Mouse (Mus musculus): ENCODE data around the gene Ano1.

The Ano1 gene

DNA sequence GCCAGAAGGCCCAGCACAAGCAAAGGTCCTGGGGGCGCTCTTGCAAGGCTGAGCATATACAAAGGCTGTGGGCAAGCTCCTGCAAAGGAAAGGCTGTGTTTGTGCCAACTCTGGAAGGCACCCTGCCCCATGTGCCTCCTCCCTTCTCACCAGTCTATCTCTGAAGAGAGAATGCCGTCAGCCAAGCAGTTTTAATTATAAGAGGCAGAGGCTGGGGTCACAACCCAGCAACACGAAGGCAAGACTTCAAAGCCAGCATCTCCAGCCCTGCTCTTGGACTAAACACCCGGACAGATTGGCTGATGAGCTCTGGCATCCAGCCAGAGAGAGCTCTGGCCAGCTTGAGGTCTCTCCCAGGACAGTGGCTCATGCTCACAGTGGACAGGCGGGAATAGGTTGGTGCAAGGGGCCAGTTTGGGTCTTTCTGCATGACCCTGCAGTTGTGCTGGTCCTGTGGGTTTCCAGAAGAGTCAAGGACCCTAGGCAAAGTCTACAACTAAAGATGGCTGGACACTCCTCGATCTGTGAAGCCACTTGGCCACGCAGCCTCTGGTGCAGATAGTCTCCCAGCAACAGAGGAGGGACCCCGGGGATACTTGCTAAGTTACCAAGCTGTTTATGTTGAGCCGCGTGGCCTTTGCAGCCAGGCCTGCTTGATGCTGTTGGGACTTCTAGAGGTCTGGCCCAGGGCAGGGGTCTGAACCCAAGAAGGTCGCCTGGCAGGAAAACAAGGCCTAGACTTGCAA lies 12.9 kb upstream of the Ano1 start:
- DNase-seq (ENCODE audit: low spot score in 2 of 2): peak; percentile 28 to 50

DNA sequence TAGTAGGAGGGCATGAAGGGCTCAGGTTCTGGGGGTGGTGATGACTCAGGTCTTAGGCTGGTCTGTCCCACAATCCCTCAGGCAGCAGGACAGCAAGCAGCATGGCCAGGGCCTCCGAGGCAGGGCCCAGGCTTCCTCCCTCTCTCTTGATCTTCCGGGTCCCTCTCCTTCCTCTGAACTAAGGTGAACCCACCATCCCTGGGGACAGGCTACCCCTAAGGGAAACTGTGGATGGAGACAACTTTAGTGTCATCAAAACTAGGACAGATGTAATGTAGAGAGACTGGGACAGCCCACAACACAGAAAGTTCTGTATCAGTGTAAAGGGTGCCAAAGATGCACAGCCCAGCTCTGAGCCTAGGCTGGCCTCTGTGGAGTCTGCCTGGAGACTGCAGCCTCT lies 12.2 kb upstream of the Ano1 start:
- peak; percentile 22 to 37 for DNase-seq (ENCODE audit: low spot score in 2 of 2)

DNA sequence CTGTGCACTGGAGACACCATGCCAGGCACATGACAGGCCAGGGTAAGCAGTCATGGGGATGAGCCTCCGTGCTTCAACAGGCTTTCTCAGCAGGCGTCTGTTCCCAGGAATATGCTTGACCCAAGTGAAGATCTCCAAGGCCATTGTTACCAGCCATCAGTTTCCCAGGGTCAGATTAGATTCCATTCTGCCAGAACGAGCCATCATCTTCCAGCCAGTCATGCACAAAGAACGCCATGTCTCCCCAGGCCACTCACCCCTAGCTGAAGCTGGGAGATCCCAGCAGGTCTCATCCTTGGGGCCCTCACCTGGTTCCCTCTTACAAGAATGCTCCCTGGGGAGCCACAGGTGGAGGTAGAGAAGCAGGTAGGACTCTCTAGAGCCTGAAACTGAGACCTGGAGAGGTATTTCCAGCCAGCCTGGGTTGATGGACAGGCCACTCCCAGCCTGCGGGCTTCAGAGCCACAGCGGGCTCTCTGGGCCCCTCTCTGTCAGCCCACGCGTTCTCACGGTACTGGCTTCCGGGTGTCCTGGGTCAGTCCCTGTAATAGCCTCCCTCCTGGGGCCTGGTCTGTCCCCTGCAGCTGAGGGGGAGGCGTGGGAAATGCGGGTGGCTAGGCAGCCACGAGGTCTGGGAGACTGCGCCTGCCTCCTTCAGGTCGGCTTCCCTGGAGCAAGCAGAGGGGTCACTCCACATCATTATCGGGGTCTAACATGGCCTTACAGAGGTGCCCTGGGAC lies 10.9 kb upstream of the Ano1 start:
- peak; percentile 34 to 68 for DNase-seq (ENCODE audit: low spot score in 2 of 2)

DNA sequence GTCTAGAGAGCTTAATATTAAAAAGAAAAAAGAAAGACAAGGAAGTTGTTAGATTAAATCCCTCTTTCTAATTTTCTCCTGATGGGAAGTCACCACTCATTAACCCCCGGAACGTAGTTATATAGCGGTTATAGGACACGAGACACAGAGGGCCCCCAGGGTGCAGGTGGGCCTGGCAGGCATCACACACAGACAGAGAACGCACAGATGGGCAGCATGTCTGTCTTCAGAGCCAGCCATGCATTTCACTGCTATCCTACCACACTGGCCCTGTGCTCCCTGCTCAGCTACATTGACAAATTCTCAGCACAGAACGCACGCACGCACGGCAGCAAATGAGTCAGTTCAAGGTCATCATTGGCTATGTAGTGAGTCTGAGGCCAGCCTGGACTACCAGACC lies 8.5 kb upstream of the Ano1 start:
- DNase-seq (ENCODE audit: low spot score in 2 of 2): no peak

DNA sequence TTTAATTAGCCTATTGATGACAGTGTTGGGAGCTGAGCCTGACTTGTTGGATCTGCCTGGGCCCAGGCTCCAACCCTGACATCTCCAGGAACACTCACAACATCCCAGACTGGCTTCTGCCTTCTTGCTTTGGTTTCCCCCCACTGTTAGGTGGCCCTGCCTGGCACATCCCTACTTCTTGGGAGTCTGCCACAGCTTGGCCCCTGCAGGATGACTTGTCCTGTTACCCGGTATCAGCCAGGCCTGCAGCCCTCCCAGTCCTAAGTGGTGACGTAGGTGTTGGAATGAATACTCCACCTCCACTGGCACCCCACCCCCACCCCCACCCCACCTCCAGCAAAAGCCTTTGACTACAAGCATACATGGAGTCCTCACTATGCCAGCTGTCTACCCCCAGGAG lies 7.7 kb upstream of the Ano1 start:
- no peak for DNase-seq (ENCODE audit: low spot score in 2 of 2)

DNA sequence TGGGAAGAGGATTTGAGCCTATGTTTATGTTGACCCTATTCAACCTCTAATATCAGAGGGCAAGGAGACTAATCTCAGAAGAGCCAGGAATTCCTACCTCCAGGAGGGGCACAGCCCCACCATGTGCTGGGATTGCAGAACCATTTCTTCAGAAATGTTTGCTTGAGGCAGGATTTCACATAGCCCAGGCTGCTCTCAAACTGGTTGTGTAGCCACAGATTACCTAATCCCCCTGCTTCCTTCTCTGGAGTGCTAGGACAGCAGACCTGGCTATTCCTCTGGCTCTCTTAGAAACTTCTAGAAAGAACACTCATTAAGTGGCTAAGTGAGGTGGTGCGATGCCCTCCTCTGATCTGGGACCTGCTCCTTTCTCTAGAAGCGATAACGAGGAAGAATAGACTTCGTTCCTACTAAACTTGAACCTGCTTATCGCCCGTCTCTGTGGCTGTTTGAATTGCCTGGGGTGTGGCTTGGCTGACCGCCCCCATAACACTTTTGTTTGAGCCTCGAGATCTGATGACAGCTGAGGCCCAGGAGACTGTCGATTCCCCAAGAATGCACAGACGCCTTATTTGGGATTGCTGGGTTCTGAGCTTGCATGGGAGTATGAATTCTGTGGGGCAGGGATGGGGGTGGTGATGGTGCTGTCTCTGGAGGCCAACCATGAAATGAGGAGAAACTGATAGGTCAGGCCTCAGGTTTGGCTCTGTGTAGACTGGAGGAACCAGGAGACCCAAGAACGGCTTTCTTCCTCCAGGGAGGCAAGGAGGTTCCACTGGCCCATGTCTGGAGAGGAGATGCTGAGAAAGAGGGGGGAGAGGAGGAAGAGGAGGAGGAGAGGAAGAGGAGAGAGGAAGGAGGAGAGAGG lies 4.0 kb upstream of the Ano1 start:
- no peak for DNase-seq (ENCODE audit: low spot score in 2 of 2)

DNA sequence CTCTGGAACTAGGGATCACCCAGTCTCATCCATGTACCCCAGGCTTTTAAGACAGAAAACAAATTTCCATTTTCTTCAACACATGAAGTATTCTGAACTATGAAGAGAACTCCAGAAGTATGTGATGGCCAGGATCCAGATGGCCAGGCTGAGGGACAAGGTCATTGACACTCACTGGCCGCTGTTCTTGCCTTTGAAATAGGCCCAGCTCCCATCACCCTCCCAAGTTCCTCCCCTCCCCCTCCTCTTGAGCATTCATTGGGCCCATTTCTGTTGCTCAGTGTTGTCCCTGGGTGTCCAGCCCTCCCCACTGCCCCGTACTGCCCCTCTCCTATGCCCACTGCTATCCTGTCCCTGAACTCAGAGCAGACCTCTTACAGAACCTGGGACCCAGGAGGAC lies 2.9 kb upstream of the Ano1 start:
- peak in 1 of 2 experiments; percentile 21 for DNase-seq (ENCODE audit: low spot score in 2 of 2)

DNA sequence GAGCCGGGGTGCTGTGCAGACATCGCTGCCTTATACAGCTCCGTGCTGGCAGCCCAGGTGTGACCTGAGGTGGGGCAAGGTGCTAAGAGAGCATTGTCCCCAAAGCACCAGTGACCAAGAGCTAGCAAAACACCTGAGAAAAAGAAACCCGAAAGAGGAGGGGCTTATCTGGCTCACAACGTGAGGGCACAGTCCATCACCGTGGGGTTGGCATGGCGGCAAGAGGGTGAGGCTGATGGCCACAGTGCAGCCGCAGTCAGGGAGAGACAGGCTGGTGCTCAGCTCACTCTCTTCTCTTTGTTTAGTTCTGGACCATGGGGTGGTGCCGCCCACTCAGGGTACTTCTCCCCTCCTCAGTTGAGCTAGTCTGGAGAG lies 1.9 kb upstream of the Ano1 start:
- no peak for DNase-seq (ENCODE audit: low spot score in 2 of 2)

DNA sequence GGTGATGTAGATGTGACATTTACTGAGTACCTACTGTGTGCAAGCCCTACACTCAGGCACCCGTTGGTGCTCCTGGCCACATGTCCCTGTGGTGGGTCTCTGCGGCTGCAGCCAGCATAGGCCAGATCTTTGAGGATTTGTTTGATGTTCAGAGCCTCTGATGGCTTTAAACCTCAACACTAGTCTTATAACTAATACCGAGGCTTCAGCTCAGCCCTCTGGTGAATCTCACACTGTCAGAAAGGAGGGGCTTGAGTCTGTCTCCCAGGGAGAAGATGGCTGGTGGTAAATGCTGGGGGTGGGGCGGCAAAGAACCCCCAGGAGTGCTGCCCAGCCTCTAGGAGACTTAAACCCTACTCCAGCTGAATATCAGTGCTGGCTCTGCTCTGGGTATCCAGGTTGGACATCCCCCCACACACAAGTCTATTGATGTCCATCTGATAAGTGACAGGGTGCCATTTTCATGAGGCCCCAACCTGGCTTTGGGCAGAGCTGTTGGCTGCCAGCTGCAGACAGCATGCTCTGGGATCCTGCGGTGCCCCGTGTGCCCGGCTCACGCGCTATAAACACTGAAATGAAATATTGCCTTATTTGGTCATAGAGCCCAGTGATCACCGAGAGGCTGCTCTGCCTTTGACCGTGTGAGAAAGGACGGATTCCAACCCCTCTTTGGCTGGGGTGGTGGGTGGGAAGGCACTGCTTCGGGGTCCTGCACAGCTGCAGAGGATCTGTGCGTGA lies 1.3 kb upstream of the Ano1 start:
- DNase-seq (ENCODE audit: low spot score in 2 of 2): no peak

DNA sequence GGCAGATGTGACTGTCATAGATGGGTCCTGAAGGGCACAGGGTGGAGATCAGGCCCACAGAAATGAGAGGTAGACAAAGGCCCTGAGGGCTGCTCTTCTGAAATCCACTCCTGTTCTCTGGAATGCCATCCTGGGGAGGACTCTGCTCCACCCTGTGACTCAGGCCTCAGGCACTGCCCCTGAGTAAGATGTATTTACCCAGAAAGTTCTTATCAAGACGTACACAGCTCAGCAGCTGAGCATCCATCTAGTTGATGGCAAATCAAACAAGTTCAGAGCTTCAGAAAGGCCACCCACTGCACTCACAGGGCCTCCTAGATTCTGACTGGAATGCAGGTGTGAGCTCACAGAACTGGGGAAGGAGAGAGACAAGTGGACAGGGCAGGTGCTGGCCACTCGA lies 4.0 kb downstream of the Ano1 start:
- DNase-seq (ENCODE audit: low spot score in 2 of 2): no peak

DNA sequence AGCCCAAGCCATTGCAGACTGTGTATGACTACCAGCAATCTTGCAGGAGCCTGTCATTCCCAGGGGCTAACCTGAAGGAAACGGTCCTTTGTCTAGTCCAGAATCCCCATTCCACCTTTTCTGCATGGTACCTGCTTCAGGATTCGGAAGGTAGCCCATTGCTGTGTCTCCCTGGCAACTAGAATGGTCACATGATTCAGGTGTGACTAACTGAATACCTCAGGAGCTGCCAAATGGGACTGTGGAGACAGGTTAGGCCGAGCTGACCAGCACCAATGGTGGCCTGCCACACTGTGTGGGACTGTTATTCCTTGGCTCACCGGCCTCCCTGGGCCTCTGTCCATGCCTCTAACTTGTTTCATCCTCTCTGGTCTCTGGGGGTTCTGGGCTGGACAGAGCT lies 5.3 kb downstream of the Ano1 start:
- no peak for DNase-seq (ENCODE audit: low spot score in 2 of 2)

DNA sequence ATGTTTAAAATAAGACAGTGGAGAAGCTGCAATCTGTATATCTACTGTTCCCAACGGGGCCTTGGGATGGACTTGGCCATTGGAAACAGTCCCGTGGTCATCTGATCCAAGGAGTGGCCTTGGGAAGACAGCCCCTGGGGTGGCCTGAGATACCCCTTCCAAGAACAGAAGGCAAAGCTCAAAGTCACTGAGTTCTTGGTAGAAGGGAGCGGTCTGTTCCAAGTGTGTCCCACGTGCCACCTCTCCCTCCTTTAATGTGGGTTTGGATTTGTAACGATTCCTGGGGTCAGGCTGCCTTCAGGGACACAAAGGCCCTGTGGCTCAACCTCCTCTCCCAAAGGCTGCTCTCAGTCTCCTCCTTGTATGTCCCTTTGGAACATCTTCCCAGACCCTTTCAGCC lies 7.9 kb downstream of the Ano1 start:
- DNase-seq (ENCODE audit: low spot score in 2 of 2): peak in 1 of 2 experiments; percentile 25

DNA sequence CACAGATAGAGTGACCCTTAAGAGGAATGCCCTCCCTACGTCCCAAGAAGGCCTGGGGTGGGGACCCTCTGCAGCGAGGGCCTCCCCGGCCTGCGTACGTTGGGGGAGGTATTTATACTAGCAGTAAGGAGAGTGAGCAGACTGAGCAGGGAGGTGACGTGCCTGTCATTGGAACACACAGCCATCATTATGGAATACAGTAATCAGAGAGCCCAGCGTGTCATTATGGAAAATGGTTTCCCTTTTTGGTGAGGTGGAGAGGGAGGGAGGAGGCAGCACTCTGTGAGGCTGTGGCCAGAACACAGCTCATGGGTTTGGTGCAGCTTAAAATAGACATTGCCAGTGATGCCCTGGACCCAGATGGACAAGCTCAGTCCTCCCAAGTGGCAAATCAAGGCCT lies 11.1 kb downstream of the Ano1 start:
- no peak for DNase-seq (ENCODE audit: low spot score in 2 of 2)

DNA sequence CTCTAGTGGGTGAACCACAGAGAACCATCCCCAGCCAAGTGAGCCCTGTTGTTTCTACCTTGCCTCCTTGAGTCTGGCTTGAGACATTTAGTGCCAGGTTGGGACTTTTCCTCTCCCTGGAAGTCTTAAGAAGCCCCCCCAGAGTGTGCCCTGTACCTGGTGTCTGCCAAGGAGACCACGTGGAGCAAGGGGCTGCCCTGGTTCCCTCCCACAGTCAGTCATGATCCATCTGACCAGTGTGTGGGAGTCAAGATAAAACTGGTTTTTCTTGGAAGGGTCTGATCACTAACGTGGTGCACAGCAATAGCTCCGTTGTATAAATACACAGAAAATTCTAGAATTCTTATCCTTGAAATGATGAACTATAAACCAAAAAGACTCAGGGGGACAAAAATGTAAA lies 12.0 kb downstream of the Ano1 start:
- no peak for DNase-seq (ENCODE audit: low spot score in 2 of 2)

DNA sequence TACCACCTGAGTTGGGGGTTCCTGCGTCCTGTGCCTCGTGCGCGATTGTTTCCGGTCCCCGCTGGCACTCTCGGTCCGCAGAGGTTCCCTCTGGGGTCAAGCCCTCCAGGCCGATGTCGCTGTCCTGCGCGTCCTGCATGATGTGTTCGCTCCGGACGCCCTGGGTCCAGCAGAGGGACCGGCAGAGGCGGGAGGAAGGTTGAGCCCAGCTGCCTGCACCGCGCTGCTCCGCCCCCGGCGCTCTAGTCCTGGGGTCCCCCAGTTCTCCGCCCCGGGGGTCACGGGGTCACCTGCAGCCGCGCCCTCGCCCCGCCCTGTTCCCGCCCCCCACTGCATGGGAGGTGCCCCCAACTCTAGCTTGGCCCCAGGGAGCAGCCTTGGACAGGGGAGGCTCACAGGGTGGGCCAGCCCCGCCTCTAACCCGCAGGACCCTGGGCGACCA lies 13.4 kb downstream of the Ano1 start:
- DNase-seq (ENCODE audit: low spot score in 2 of 2): no peak

DNA sequence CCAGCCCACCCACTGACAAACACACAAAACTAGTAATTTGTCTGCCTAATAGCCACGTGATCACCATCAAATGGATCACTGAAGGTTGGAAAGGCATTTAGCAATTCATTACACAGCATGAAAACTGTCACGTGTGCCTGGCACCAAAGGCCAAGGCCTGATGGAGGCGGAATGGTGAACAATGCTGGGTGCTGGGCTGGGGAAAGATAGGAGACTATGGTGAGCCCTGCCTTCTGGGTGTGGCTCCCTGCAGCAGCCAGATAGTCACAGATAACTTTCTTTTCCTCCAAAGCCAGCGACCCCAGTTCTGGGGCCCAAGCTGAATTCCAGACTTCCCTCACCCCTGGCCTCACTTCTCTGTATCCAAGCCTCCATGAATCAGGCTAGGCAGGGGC lies 19.9 kb downstream of the Ano1 start:
- no peak for DNase-seq (ENCODE audit: low spot score in 2 of 2)

DNA sequence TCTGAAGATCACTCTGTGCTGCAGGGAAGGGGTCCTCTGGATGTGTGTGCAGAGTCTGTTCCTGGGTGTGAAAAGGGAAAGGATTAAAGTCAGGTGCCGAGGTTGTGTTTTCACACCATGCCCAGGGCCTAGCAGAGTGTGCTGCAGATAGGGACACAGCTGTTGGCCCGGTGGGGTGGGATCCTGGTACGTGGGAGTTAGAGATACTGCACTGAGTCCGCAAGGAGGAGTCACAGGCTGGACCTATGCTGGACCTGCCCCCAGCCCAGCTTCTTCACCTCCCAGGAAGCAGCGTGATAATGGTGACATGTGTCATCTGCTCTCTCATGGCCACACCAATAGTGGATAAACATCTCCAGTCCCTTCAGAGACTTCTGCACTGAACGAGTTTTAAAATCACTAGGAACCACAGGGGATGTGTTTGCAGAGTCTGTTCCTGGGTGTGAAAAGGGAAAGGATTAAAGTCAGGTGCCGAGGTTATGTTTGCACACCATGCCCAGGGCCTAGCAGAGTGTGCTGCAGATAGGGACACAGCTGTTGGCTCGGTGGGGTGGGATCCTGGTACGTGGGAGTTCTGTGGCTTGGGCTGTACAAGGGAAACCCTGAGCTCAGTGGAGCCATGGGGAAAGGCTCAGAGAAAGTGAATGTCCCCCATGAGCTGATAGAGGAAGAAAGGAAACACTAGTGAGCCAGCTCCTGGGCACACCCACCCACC lies 20.4 kb downstream of the Ano1 start:
- no peak for DNase-seq (ENCODE audit: low spot score in 2 of 2)

DNA sequence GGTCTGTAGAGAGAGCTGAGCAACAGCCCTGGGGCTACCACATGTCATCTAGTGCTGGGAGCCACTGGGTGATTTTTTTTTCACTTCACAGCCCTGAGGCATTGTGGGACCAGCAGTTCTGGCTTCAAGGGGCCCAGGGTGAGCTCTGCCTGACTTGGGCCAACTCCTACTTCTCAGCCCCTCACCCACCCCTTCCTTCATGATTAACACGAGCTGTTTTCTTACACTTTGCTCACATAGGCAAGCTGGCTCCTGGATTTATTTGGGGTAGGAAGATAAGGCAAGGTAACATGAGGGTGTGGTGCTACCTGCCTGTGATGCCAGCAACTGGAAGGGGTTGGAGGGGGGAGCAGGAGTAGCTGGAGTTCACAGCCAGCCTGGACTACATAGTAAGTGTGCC lies 27.5 kb downstream of the Ano1 start:
- no peak for DNase-seq (ENCODE audit: low spot score in 2 of 2)

DNA sequence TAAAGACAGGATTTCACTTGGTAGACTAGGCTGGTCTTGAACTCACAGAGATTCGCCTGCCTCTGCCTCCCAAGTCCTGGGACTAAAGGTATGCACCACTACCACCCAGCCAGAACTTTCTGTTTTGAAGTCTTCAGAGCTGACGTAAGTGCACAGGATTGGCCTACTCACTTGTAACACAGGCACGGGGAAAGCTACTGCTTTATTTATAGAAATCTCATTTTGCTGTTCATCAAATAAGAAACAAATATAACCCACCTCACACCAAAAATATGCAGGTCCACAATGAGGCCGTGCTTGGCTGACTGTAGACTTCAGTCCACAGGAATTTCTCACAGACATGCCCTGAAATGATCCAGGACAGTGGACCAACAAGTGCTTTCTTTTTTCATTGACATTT lies 31.8 kb downstream of the Ano1 start:
- DNase-seq (ENCODE audit: low spot score in 2 of 2): no peak

DNA sequence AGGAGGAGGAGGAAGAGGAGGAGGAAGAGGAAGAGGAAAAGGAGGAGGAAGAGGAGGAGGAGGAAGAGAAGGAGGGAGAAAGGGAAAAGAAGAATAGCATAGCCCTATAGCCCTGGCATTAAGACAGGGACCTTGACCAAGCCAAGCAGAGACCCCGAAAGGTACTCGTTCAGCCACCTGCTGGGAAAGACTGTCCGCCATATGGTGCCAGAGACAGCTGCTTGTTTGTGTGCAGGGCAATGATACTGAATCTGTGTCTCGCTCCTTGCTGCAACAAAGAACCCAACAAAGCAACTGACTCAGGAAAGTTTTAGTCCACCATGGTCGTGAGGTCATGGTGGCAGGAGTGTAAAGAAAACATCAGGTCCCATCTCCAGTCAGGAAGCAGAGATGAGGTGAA lies 34.0 kb downstream of the Ano1 start:
- DNase-seq (ENCODE audit: low spot score in 2 of 2): no peak

DNA sequence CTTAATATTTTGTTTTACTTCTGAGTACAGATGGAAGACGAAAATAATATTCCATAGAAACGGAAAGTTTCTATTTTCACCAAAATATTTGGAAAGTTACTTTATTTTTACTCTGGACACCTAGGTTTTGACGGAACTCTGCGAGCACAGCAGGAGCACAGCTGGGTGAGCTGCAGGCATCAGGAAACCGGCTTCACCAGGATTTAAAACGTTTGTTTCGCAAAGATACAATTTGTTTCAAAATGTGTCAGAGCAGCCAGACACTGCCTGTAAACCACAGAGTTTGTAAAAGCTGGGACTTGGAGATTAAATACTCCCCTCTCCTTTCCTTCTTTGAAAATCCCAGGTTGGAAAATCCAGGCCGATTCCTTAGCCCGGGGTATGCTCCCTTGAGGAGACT lies 53.9 kb downstream of the Ano1 start:
- no peak for DNase-seq (ENCODE audit: low spot score in 2 of 2)

Data from heart, adult 9 months (tissue).